19 mouse cellular contexts compared by ENCODE assay signal in the genomic region with DNA sequence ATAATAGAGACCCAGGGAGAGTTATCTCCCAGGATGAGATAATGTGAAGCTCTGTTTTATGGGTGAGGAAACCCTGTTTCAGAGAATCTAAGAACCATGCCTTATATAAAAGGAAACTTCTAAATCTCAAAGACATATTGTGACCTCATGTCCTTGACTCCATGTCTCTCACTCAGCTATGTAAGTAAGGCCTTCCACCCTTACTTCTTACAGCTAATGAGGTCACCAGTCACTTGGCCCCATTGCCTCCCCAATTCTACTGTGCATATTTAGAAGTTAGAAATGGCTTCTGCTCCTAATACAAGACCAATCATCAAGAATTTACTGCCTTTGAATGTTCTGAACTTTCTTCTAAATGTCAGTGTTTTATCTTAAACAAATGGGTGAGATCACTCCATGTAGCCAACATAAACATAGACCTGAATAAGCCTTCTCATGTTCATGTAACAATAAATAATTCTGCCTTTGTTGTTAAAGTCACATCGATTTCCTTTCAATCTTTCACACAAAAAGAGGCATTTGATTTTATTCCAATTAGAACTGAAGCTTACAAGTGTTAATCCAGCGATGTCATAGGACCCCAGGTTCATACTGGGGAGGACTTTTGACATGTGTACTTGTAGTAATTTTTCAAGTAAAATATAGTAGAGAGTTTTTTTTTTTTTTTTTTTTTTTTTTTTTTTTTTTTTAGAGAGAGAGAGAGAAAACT.
DNase-seq lines count a peak whose midpoint lies in the region; ATAC-seq and TF ChIP-seq lines count a peak whose summit lies in the region.
"Had no signal": no experiment of that assay in that cellular context is flagged by ENCODE, and none has a peak within 500 bp of the region (broad histone marks: within the 10 kb centered on the region; RNA-seq: fewer than 3 reads in every experiment).

No protein-coding gene starts in this region.

- H3K9me3 ChIP-seq in kidney, embryonic 15.5 days (replicated peaks): no peaks in the 10 kb centered on the region
- H3K9me3 ChIP-seq in neural tube, embryonic 11.5 days (ENCODE audit: control insufficient read depth, low read length): no peaks in the 10 kb centered on the region
- no peaks in the 10 kb centered on the region for H3K9me3 ChIP-seq in neural tube, embryonic 15.5 days (replicated peaks)
- H3K9me3 ChIP-seq in limb, embryonic 12.5 days: no peaks in the 10 kb centered on the region
- H3K9me3 ChIP-seq: embryonic facial prominence, embryonic 10.5 days; forebrain, embryonic 13.5 days; heart, embryonic 12.5 days; hindbrain, embryonic 10.5 days had no signal

- no peak overlapping the region for H3K9ac ChIP-seq in kidney, embryonic 15.5 days
- H3K9ac ChIP-seq in neural tube, embryonic 11.5 days (ENCODE audit: low read length): no peak overlapping the region
- H3K9ac ChIP-seq in neural tube, embryonic 15.5 days (replicated peaks): no peak overlapping the region
- H3K9ac ChIP-seq in limb, embryonic 12.5 days (replicated peaks): no peak overlapping the region
- H3K9ac ChIP-seq: forebrain, embryonic 13.5 days; forebrain, postnatal 0 days; heart, embryonic 12.5 days; hindbrain, embryonic 14.5 days had no signal

- H3K27me3 ChIP-seq in kidney, embryonic 15.5 days: no peaks in the 10 kb centered on the region
- H3K27me3 ChIP-seq in kidney, adult 2 months (replicated peaks; ENCODE audit: control insufficient read depth, insufficient read depth, low read length): no peaks in the 10 kb centered on the region
- no peaks in the 10 kb centered on the region for H3K27me3 ChIP-seq in neural tube, embryonic 11.5 days (ENCODE audit: control insufficient read depth, insufficient read depth, low read length)
- H3K27me3 ChIP-seq in neural tube, embryonic 15.5 days (replicated peaks): no peaks in the 10 kb centered on the region
- no peaks in the 10 kb centered on the region for H3K27me3 ChIP-seq in limb, embryonic 12.5 days
- H3K27me3 ChIP-seq: CH12.LX; forebrain, embryonic 13.5 days; heart, embryonic 12.5 days had no signal

- ATAC-seq in kidney, embryonic 15.5 days (replicated peaks; ENCODE audit: low FRiP score): peak; percentile 82
- ATAC-seq in neural tube, embryonic 11.5 days (ENCODE audit: insufficient read depth, low FRiP score, low TSS enrichment): peak; percentile 48; the same call in 1 of the 2 replicates
- ATAC-seq in neural tube, embryonic 15.5 days (ENCODE audit: low FRiP score): no peak
- ATAC-seq in limb, embryonic 12.5 days (ENCODE audit: insufficient number of reproducible peaks, insufficient read depth, low FRiP score, low TSS enrichment, low read depth): peak; percentile 20; the same call in 1 of the 2 replicates
- ATAC-seq in megakaryocyte, adult 5-6 weeks (ENCODE audit: poor library complexity, severe bottlenecking): no peak
- ATAC-seq: forebrain, embryonic 13.5 days had no signal

- no peak for DNase-seq in kidney, adult 2 months
- no peak for DNase-seq in neural tube, embryonic 11.5 days (ENCODE audit: low spot score)
- peak; percentile 19 for DNase-seq in mesoderm, embryonic 11.5 days (ENCODE audit: low read depth, low spot score)
- no peak for DNase-seq in testis, postnatal 10 days (ENCODE audit: low spot score)
- DNase-seq: adrenal gland, adult 8-10 months; adrenal gland, postnatal 36 days; cerebellum, adult 8-10 months; gastrocnemius, postnatal 14 days had no signal

- no peak for TF ChIP-seq CTCF in kidney, adult 2 months (conservative IDR thresholded peaks at IDR 0.05; ENCODE audit: insufficient read depth, insufficient read length, low read depth, low read length)

- H3K27ac ChIP-seq in kidney, embryonic 15.5 days: no peak overlapping the region
- no peak overlapping the region for H3K27ac ChIP-seq in kidney, adult 2 months (ENCODE audit: insufficient read depth, low read depth, low read length)
- no peak overlapping the region for H3K27ac ChIP-seq in neural tube, embryonic 11.5 days (ENCODE audit: low read depth, low read length)
- no peak overlapping the region for H3K27ac ChIP-seq in neural tube, embryonic 15.5 days (replicated peaks)
- peak overlapping the region; percentile 13; the same call in 1 of the 2 replicates for H3K27ac ChIP-seq in limb, embryonic 12.5 days
- H3K27ac ChIP-seq: embryonic facial prominence, embryonic 10.5 days; forebrain, embryonic 13.5 days; hindbrain, embryonic 10.5 days; hindbrain, embryonic 14.5 days had no signal

- H3K4me1 ChIP-seq in kidney, embryonic 15.5 days: 0 out of 2 replicates have a peak, but pooled peaks cover 3% of the 10 kb centered on the region
- no peaks in the 10 kb centered on the region for H3K4me1 ChIP-seq in kidney, adult 2 months (ENCODE audit: control insufficient read depth, insufficient read depth, low read length)
- H3K4me1 ChIP-seq in neural tube, embryonic 11.5 days (ENCODE audit: control insufficient read depth, insufficient read depth, low read length): no peaks in the 10 kb centered on the region
- H3K4me1 ChIP-seq in neural tube, embryonic 15.5 days: no peaks in the 10 kb centered on the region
- H3K4me1 ChIP-seq in limb, embryonic 12.5 days (replicated peaks): no peaks in the 10 kb centered on the region
- H3K4me1 ChIP-seq: embryonic facial prominence, embryonic 10.5 days; forebrain, embryonic 13.5 days; heart, embryonic 12.5 days; hindbrain, embryonic 10.5 days had no signal

- H3K4me2 ChIP-seq in kidney, embryonic 15.5 days: no peak overlapping the region
- no peak overlapping the region for H3K4me2 ChIP-seq in neural tube, embryonic 11.5 days (ENCODE audit: low read depth)
- H3K4me2 ChIP-seq in neural tube, embryonic 15.5 days: no peak overlapping the region
- H3K4me2 ChIP-seq in limb, embryonic 12.5 days: no peak overlapping the region
- H3K4me2 ChIP-seq: forebrain, embryonic 13.5 days; heart, embryonic 12.5 days; hindbrain, embryonic 14.5 days had no signal

- H3K36me3 ChIP-seq in kidney, embryonic 15.5 days: no peaks in the 10 kb centered on the region
- no peaks in the 10 kb centered on the region for H3K36me3 ChIP-seq in kidney, adult 2 months (ENCODE audit: control insufficient read depth, insufficient read depth, low read length)
- H3K36me3 ChIP-seq in neural tube, embryonic 11.5 days (ENCODE audit: control insufficient read depth, insufficient read depth, low read length): no peaks in the 10 kb centered on the region
- H3K36me3 ChIP-seq in neural tube, embryonic 15.5 days: no peaks in the 10 kb centered on the region
- H3K36me3 ChIP-seq in limb, embryonic 12.5 days: no peaks in the 10 kb centered on the region
- H3K36me3 ChIP-seq: embryonic facial prominence, embryonic 10.5 days; heart, embryonic 12.5 days; hindbrain, embryonic 10.5 days had no signal

- TF ChIP-seq POLR2A in kidney, adult 2 months (IDR thresholded peaks at IDR 0.05; ENCODE audit: low read depth, low read length): no peak

- H3K4me3 ChIP-seq in kidney, embryonic 15.5 days (replicated peaks): no peak overlapping the region
- H3K4me3 ChIP-seq in kidney, adult 2 months (ENCODE audit: insufficient read depth, low read depth, low read length): no peak overlapping the region
- H3K4me3 ChIP-seq in neural tube, embryonic 11.5 days (ENCODE audit: low read depth, low read length): no peak overlapping the region
- H3K4me3 ChIP-seq in neural tube, embryonic 15.5 days (replicated peaks): no peak overlapping the region
- H3K4me3 ChIP-seq in limb, embryonic 12.5 days (replicated peaks): no peak overlapping the region
- H3K4me3 ChIP-seq: embryonic facial prominence, embryonic 10.5 days; forebrain, embryonic 13.5 days; heart, embryonic 12.5 days; hindbrain, embryonic 10.5 days had no signal

- 43% methylated on average over 2 of the region's 2 CpGs for WGBS in kidney, embryonic 15.5 days
- WGBS in kidney, adult 2 months: 51% methylated on average over 2 of the region's 2 CpGs
- WGBS in neural tube, embryonic 11.5 days: 52% methylated on average over 2 of the region's 2 CpGs
- 42% methylated on average over 2 of the region's 2 CpGs for WGBS in neural tube, embryonic 15.5 days
- WGBS in limb, embryonic 12.5 days: 63% methylated on average over 2 of the region's 2 CpGs

Comparison
In these comparisons a context has a peak if more than half of its experiments do, and no peak if none do; other contexts are left out.
1. ATAC-seq: peak in kidney, embryonic 15.5 days (single experiment), neural tube, embryonic 11.5 days (single experiment) and limb, embryonic 12.5 days (single experiment); none in neural tube, embryonic 15.5 days (single experiment) and megakaryocyte, adult 5-6 weeks (single experiment).